Mouse (Mus musculus) limb, embryonic 14.5 days (tissue): ENCODE results near the gene Gm8271. TPM values are rescaled to one million over a fixed set of nuclear protein-coding genes. Genes with fewer than 3 reads are reported as not detected.
"Not testable (repeated sequence)": the region's sequence is repeated elsewhere in the genome, so short reads cannot be mapped to it uniquely, and the experiment has no call there.

Experiments
- ATAC-seq: fragments of 200-750 bp; cut with Nextera tagmentation; 2 replicates; pipeline ENCODE4 v1.8.0; 2017; ENCODE audit warnings: low read depth, moderate number of reproducible peaks, moderate TSS enrichment; ENCODE audit not compliant: low FRiP score
- DNase-seq: peaks from one replicate; pipeline ENCODE4 v3.0.0-alpha.2; 2015; ENCODE audit warnings: low spot score
- H3K27ac ChIP-seq: fragments of 300-500 bp; sonication (generic); replicated peaks from 2 replicates; pipeline ENCODE4 v1.5.1; 2014; ENCODE audit warnings: low read depth, mild to moderate bottlenecking, low read length, moderate library complexity, mixed read lengths
- H3K27me3 ChIP-seq: fragments of 300-500 bp; sonication (generic); 2 replicates; pipeline ENCODE4 v1.6.1; 2014; ENCODE audit warnings: low read length, mixed read lengths; ENCODE audit not compliant: control insufficient read depth, insufficient read depth
- H3K36me3 ChIP-seq: fragments of 300-500 bp; sonication (generic); 2 replicates; pipeline ENCODE4 v1.6.1; 2014; ENCODE audit warnings: mild to moderate bottlenecking, low read length, moderate library complexity, mixed read lengths; ENCODE audit not compliant: control insufficient read depth, insufficient read depth
- H3K4me1 ChIP-seq: fragments of 300-500 bp; sonication (generic); 2 replicates; pipeline ENCODE4 v1.6.1; 2014; ENCODE audit warnings: antibody characterized with exemption, low read length, mixed read lengths; ENCODE audit not compliant: control insufficient read depth, insufficient read depth
- H3K4me2 ChIP-seq: fragments of 300-500 bp; sonication (generic); replicated peaks from 2 replicates; pipeline ENCODE4 v1.6.1; 2014; ENCODE audit warnings: low read depth, mild to moderate bottlenecking, low read length, moderate library complexity; ENCODE audit not compliant: severe bottlenecking
- H3K4me3 ChIP-seq: fragments of 300-500 bp; sonication (generic); replicated peaks from 2 replicates; pipeline ENCODE4 v1.5.1; 2014; ENCODE audit warnings: low read length
- H3K9ac ChIP-seq: fragments of 300-500 bp; sonication (generic); 2 replicates; pipeline ENCODE4 v1.6.1; 2014; ENCODE audit warnings: mild to moderate bottlenecking, low read depth, low read length, moderate library complexity; ENCODE audit not compliant: severe bottlenecking
- H3K9me3 ChIP-seq: fragments of 300-500 bp; sonication (generic); 2 replicates; pipeline ENCODE4 v1.6.1; 2016; ENCODE audit warnings: low read length; ENCODE audit not compliant: control insufficient read depth
- WGBS: fragments of 180-500 bp; shearing (Covaris S2); extraction: QIAGEN DNeasy Blood & Tissue Kit; methylation state at CpG from one replicate; pipeline ENCODE4 v1.1.7; 2014; 5-methylcytosine and 5-hydroxymethylcytosine counted together
- polyA plus RNA-seq, 2 experiments: library from polyadenylated mRNA; depleted of rRNA in 1 of 2; stranded (reverse) in 1 of 2; unstranded in 1 of 2; fragments of >200 nt; fragmentation: Nextera tagmentation in 1 of 2; extraction: Ambion mirVana in 1 of 2; gene quantifications; 2 replicates each; pipeline versions ENCODE4 v1.2.1 to v1.2.3; 2012 to 2014

Gene Gm8271
- not detected in 2 replicates for polyA plus RNA-seq (2012; rRNA removed)
- not detected in 2 replicates for polyA plus RNA-seq (2014; fragmentation: Nextera tagmentation; extraction: Ambion mirVana)

DNA sequence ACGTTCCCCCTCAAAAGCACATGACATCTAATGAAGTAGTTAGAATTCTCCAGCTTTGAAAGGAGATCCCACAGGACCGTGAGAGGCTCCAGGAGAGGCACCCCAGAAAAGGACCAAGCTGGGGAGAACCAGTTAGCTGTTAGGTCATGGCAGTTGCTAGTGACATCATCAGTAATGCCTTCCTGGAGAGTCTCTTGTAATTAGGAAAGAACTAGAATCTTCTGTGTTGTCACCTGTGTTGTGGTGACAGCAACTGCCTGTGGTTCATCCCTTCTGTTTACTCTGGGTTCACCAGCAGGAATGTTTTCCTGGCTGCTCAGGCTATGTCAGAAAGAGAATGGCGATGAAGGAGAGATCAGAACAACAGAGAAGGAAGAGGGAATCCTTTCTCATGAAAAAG, at the start of gene Gm8271:
Gene Gm8271 (plus strand): TSS at position 301 of the 400 bp plus-strand sequence.
- WGBS, result no CpG with 5 or more reads among the region's 3 CpGs
- not testable (repeated sequence) for H3K9ac ChIP-seq, H3K36me3 ChIP-seq, H3K27ac ChIP-seq, H3K27me3 ChIP-seq, ATAC-seq, DNase-seq, H3K4me1 ChIP-seq, H3K4me3 ChIP-seq, H3K4me2 ChIP-seq, H3K9me3 ChIP-seq

DNA sequence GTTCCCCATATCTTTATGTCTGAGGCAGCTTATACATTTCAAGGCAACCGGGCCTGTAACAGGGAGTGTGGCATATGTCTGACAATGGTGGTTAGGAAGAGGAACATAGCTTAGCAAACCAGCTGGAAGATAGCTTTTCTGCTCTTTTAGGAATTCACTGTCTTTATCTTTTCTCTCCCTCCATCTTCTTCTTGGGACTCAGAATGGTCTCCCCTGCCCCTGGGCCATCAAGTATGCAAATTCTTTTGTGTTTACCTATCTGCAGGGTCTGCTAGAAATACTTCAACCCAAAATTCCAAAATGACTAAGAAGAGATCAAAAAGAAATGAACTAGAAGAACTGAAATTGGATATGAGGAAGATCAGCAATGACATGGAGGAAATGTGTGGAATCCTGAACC, 21.4 kb upstream of the Gm8271 start, which contains the start of gene Gm3317:
Gene Gm3317 (plus strand): TSS at position 301 of the 400 bp plus-strand sequence.
- H3K4me2 ChIP-seq, ATAC-seq, H3K27ac ChIP-seq, H3K9me3 ChIP-seq, H3K27me3 ChIP-seq, DNase-seq, H3K9ac ChIP-seq, H3K4me3 ChIP-seq, H3K4me1 ChIP-seq, H3K36me3 ChIP-seq: not testable (repeated sequence)
- no CpG with 5 or more reads among the region's 1 CpGs for WGBS

Other genes starting within 250 kb of the Gm8271 start
- gene Gm8297, start 201.9 kb upstream of the Gm8271 start, polyA plus RNA-seq (2012; rRNA removed), result not detected in 2 replicates
- not detected in 2 replicates for gene Gm8297, start 201.9 kb upstream of the Gm8271 start, polyA plus RNA-seq (2014; fragmentation: Nextera tagmentation; extraction: Ambion mirVana)
- not detected in 2 replicates for gene Gm3298, start 169.9 kb upstream of the Gm8271 start, polyA plus RNA-seq (2012; rRNA removed)
- not detected in 2 replicates for gene Gm3298, start 169.9 kb upstream of the Gm8271 start, polyA plus RNA-seq (2014; fragmentation: Nextera tagmentation; extraction: Ambion mirVana)
- gene 4930555G01Rik, start 135.2 kb upstream of the Gm8271 start, polyA plus RNA-seq (2012; rRNA removed), result not detected in 2 replicates
- gene 4930555G01Rik, start 135.2 kb upstream of the Gm8271 start, polyA plus RNA-seq (2014; fragmentation: Nextera tagmentation; extraction: Ambion mirVana), result not detected in 2 replicates
- 1.1 and 2.1 TPM in 2 replicates for gene Gm8281, start 114.8 kb upstream of the Gm8271 start, polyA plus RNA-seq (2012; rRNA removed)
- gene Gm8281, start 114.8 kb upstream of the Gm8271 start, polyA plus RNA-seq (2014; fragmentation: Nextera tagmentation; extraction: Ambion mirVana), result 0.32 and 0.43 TPM in 2 replicates
- gene Gm8279, start 54.3 kb upstream of the Gm8271 start, polyA plus RNA-seq (2012; rRNA removed), result not detected in 2 replicates
- not detected in 2 replicates for gene Gm8279, start 54.3 kb upstream of the Gm8271 start, polyA plus RNA-seq (2014; fragmentation: Nextera tagmentation; extraction: Ambion mirVana)
- gene Gm3317, start 21.3 kb upstream of the Gm8271 start, polyA plus RNA-seq (2012; rRNA removed), result not detected in 2 replicates
- gene Gm3317, start 21.3 kb upstream of the Gm8271 start, polyA plus RNA-seq (2014; fragmentation: Nextera tagmentation; extraction: Ambion mirVana), result not detected in 2 replicates
- not detected in 2 replicates for gene Gm3526, start 74.8 kb downstream of the Gm8271 start, polyA plus RNA-seq (2012; rRNA removed)
- not detected in 2 replicates for gene Gm3526, start 74.8 kb downstream of the Gm8271 start, polyA plus RNA-seq (2014; fragmentation: Nextera tagmentation; extraction: Ambion mirVana)
- not detected in 2 replicates for gene Gm3542, start 149.1 kb downstream of the Gm8271 start, polyA plus RNA-seq (2012; rRNA removed)
- not detected in 2 replicates for gene Gm3542, start 149.1 kb downstream of the Gm8271 start, polyA plus RNA-seq (2014; fragmentation: Nextera tagmentation; extraction: Ambion mirVana)
- gene Gm3500, start 203.3 kb downstream of the Gm8271 start, polyA plus RNA-seq (2012; rRNA removed), result 0.05 and 0.16 TPM in 2 replicates
- gene Gm3500, start 203.3 kb downstream of the Gm8271 start, polyA plus RNA-seq (2014; fragmentation: Nextera tagmentation; extraction: Ambion mirVana), result not detected in 2 replicates